Mouse (Mus musculus) small intestine, adult 2 months (tissue): ENCODE measurements around the gene Trim54.

Experiments used
- CTCF ChIP-seq: fragments of 200-500 bp; IDR thresholded peaks from 2 replicates; pipeline ENCODE4 v1.5.1; 2012; ENCODE audit warnings: low read depth, mild to moderate bottlenecking, control low read depth, inconsistent platforms, low read length, moderate library complexity, mixed read lengths; ENCODE audit not compliant: insufficient replicate concordance, insufficient read length; ENCODE audit errors: extremely low read depth
- POLR2A ChIP-seq: fragments of 200-500 bp; IDR thresholded peaks from 2 replicates; pipeline ENCODE4 v1.6.1; 2012; ENCODE audit warnings: low read depth, mild to moderate bottlenecking, control low read depth, inconsistent platforms, low read length, moderate library complexity

GRCm38 (mm10) chr5:31153516-31154151 is 37.1 kb downstream of the Trim54 start:
- no peak for TF ChIP-seq POLR2A
- no peak for TF ChIP-seq CTCF
